Mouse (Mus musculus) myocyte (in vitro differentiated cells): Measurements from ENCODE around the gene Clec14a. TPM values are rescaled to one million over a fixed set of nuclear protein-coding genes. Genes with fewer than 3 reads are reported as not detected.

Experiments
- H3K27me3 ChIP-seq: one replicate; pipeline ENCODE4 v1.6.1; 2011; ENCODE audit not compliant: control insufficient read depth, insufficient read depth, insufficient read length
- H3K36me3 ChIP-seq: one replicate; pipeline ENCODE4 v1.6.1; 2011; ENCODE audit not compliant: control insufficient read depth, insufficient read depth
- H3K4me2 ChIP-seq: one replicate; pipeline ENCODE4 v1.6.1; 2011; ENCODE audit warnings: low read depth, control low read depth
- H3K4me3 ChIP-seq: one replicate; pipeline ENCODE4 v1.5.1; 2011; ENCODE audit warnings: mild to moderate bottlenecking, control low read depth, moderate library complexity
- H3K79me2 ChIP-seq: one replicate; pipeline ENCODE4 v1.6.1; 2011; ENCODE audit not compliant: control insufficient read depth, insufficient read depth
- H3ac ChIP-seq: one replicate; pipeline ENCODE4 v1.6.1; 2011; ENCODE audit not compliant: control insufficient read depth, insufficient read length
- CEBPB ChIP-seq: IDR thresholded peaks from 2 replicates; pipeline ENCODE4 v1.6.1; 2011; ENCODE audit warnings: mild to moderate bottlenecking, moderate library complexity; ENCODE audit not compliant: poor library complexity, insufficient read depth, severe bottlenecking
- E2F4 ChIP-seq: IDR thresholded peaks from one replicate; pipeline ENCODE4 v1.6.1; 2011; ENCODE audit warnings: mild to moderate bottlenecking, control low read depth, moderate library complexity; ENCODE audit not compliant: insufficient read depth
- MAX ChIP-seq: IDR thresholded peaks from one replicate; pipeline ENCODE4 v1.6.1; 2011; ENCODE audit warnings: low read depth, mild to moderate bottlenecking, control low read depth
- MYOD1 ChIP-seq, 3 experiments: IDR thresholded peaks; one replicate each; pipeline ENCODE4 v1.6.1; 2011; ENCODE audit warnings: control low read depth in 2 of 3, low read depth in 2 of 3, mild to moderate bottlenecking in 2 of 3, moderate library complexity in 1 of 3; ENCODE audit not compliant: insufficient read length in 2 of 3, control insufficient read depth in 1 of 3
- MYOG ChIP-seq, 3 experiments: IDR thresholded peaks; one replicate each; pipeline ENCODE4 v1.6.1; 2011; ENCODE audit warnings: control low read depth in 2 of 3, low read depth in 2 of 3, mild to moderate bottlenecking in 2 of 3; ENCODE audit not compliant: insufficient read length in 2 of 3, control insufficient read depth in 1 of 3, insufficient read depth in 1 of 3
- POLR2A ChIP-seq: IDR thresholded peaks from one replicate; pipeline ENCODE4 v1.6.1; 2011; ENCODE audit warnings: low read depth, mild to moderate bottlenecking, control low read depth, moderate library complexity; ENCODE audit not compliant: insufficient read length
- POLR2AphosphoS2 ChIP-seq: IDR thresholded peaks from one replicate; pipeline ENCODE4 v1.6.1; 2011; ENCODE audit warnings: low read depth, control low read depth; ENCODE audit not compliant: insufficient read length
- REST ChIP-seq: IDR thresholded peaks from one replicate; pipeline ENCODE4 v1.6.1; 2011; ENCODE audit warnings: mild to moderate bottlenecking, control low read depth, moderate library complexity; ENCODE audit not compliant: insufficient read depth, insufficient read length
- SRF ChIP-seq: IDR thresholded peaks from one replicate; pipeline ENCODE4 v1.6.1; 2011; ENCODE audit warnings: low read depth; ENCODE audit not compliant: control insufficient read depth, insufficient read length
- TCF12 ChIP-seq: IDR thresholded peaks from one replicate; pipeline ENCODE4 v1.6.1; 2011; ENCODE audit warnings: mild to moderate bottlenecking, control low read depth; ENCODE audit not compliant: poor library complexity, insufficient read depth, severe bottlenecking
- TCF3 ChIP-seq: IDR thresholded peaks from one replicate; pipeline ENCODE4 v1.6.1; 2011; ENCODE audit warnings: low read depth, control low read depth; ENCODE audit not compliant: insufficient read length
- USF1 ChIP-seq: IDR thresholded peaks from one replicate; pipeline ENCODE4 v1.6.1; 2011; ENCODE audit warnings: low read depth, mild to moderate bottlenecking, control low read depth, moderate library complexity
- polyA plus RNA-seq: library from polyadenylated mRNA; unstranded; fragments of >200 nt; fragmentation: generic; extraction: Trizol; gene quantifications from one replicate; pipeline ENCODE4 v1.2.1, GENCODE M21; 2012; ENCODE audit warnings: missing spikeins

Clec14a gene
- polyA plus RNA-seq, 1 experiment = 0.01 TPM

GRCm38 (mm10) chr12:58251901-58252300, 17.2 kb downstream of the Clec14a start:
- no peak overlapping the region for H3ac ChIP-seq
- no peak overlapping the region for H3K4me2 ChIP-seq
- H3K27me3 ChIP-seq = no peaks in the 10 kb centered on the region
- no peak overlapping the region for H3K4me3 ChIP-seq
- H3K79me2 ChIP-seq = no peaks in the 10 kb centered on the region
- TF ChIP-seq TCF3 = no peak
- TF ChIP-seq TCF12 = no peak
- no peak for TF ChIP-seq MAX
- TF ChIP-seq MYOG (IDR thresholded peaks at IDR 0.05; ENCODE audit: control insufficient read depth in 1 of 3, insufficient read depth in 1 of 3, insufficient read length in 2 of 3, low read depth in 2 of 3) = no peak
- H3K36me3 ChIP-seq = no peaks in the 10 kb centered on the region

GRCm38 (mm10) chr12:58232489-58232888, 36.6 kb downstream of the Clec14a start:
- no peaks in the 10 kb centered on the region for H3K79me2 ChIP-seq
- no peaks in the 10 kb centered on the region for H3K36me3 ChIP-seq
- no peak overlapping the region for H3K4me3 ChIP-seq
- no peak for TF ChIP-seq MAX
- TF ChIP-seq CEBPB = no peak
- no peak for TF ChIP-seq E2F4
- TF ChIP-seq TCF3 = no peak
- TF ChIP-seq SRF = no peak
- TF ChIP-seq TCF12 = no peak
- no peak for TF ChIP-seq MYOG (IDR thresholded peaks at IDR 0.05; ENCODE audit: control insufficient read depth in 1 of 3, insufficient read depth in 1 of 3, insufficient read length in 2 of 3, low read depth in 2 of 3)
- no peak for TF ChIP-seq REST
- no peak for TF ChIP-seq POLR2AphosphoS2
- no peak overlapping the region for H3ac ChIP-seq
- H3K4me2 ChIP-seq = no peak overlapping the region
- no peaks in the 10 kb centered on the region for H3K27me3 ChIP-seq

- no peak overlapping the region for H3ac ChIP-seq
- no peaks in the 10 kb centered on the region for H3K36me3 ChIP-seq
- H3K4me2 ChIP-seq = no peak overlapping the region
- no peak for TF ChIP-seq CEBPB
- no peak for TF ChIP-seq MYOD1 (IDR thresholded peaks at IDR 0.05; ENCODE audit: control insufficient read depth in 1 of 3, insufficient read length in 2 of 3, low read depth in 2 of 3)
- no peak for TF ChIP-seq USF1
- TF ChIP-seq TCF3 = no peak
- no peak for TF ChIP-seq MAX
- TF ChIP-seq TCF12 = no peak
- no peak for TF ChIP-seq E2F4
- TF ChIP-seq POLR2AphosphoS2 = no peak
- TF ChIP-seq MYOG (IDR thresholded peaks at IDR 0.05; ENCODE audit: control insufficient read depth in 1 of 3, insufficient read depth in 1 of 3, insufficient read length in 2 of 3, low read depth in 2 of 3) = no peak
- no peak for TF ChIP-seq POLR2A
- TF ChIP-seq REST = no peak
- TF ChIP-seq SRF = no peak
- H3K27me3 ChIP-seq = no peaks in the 10 kb centered on the region
- no peaks in the 10 kb centered on the region for H3K79me2 ChIP-seq
- H3K4me3 ChIP-seq = no peak overlapping the region
These were observed 43.4 kb downstream of the Clec14a start for GRCm38 (mm10) chr12:58225644-58226043.

- H3K27me3 ChIP-seq = no peaks in the 10 kb centered on the region
- no peaks in the 10 kb centered on the region for H3K36me3 ChIP-seq
- TF ChIP-seq TCF12 = no peak
- no peak for TF ChIP-seq SRF
- TF ChIP-seq TCF3 = no peak
- no peak for TF ChIP-seq MYOG (IDR thresholded peaks at IDR 0.05; ENCODE audit: control insufficient read depth in 1 of 3, insufficient read depth in 1 of 3, insufficient read length in 2 of 3, low read depth in 2 of 3)
- no peak for TF ChIP-seq REST
- TF ChIP-seq CEBPB = no peak
- TF ChIP-seq MAX = no peak
- TF ChIP-seq USF1 = no peak
- no peak for TF ChIP-seq POLR2AphosphoS2
- TF ChIP-seq POLR2A = no peak
- TF ChIP-seq E2F4 = no peak
- no peak for TF ChIP-seq MYOD1 (IDR thresholded peaks at IDR 0.05; ENCODE audit: control insufficient read depth in 1 of 3, insufficient read length in 2 of 3, low read depth in 2 of 3)
- no peaks in the 10 kb centered on the region for H3K79me2 ChIP-seq
- H3K4me3 ChIP-seq = no peak overlapping the region
- no peak overlapping the region for H3ac ChIP-seq
- H3K4me2 ChIP-seq = no peak overlapping the region
These were observed 50.0 kb downstream of the Clec14a start for GRCm38 (mm10) chr12:58219078-58219477.

- Histone ChIP-seq H3K79me2 (no peaks in the 10 kb centered on the region), H3K36me3 (no peaks in the 10 kb centered on the region)
- TF ChIP-seq CEBPB (no peak), MYOG (IDR thresholded peaks at IDR 0.05; ENCODE audit: control insufficient read depth in 1 of 3, insufficient read depth in 1 of 3, insufficient read length in 2 of 3, low read depth in 2 of 3) (no peak), MAX (no peak), REST (no peak), POLR2A (no peak), SRF (no peak), POLR2AphosphoS2 (no peak), TCF3 (no peak), TCF12 (no peak), MYOD1 (IDR thresholded peaks at IDR 0.05; ENCODE audit: control insufficient read depth in 1 of 3, insufficient read length in 2 of 3, low read depth in 2 of 3) (no peak), E2F4 (no peak)
These were observed 52.9 kb downstream of the Clec14a start for GRCm38 (mm10) chr12:58216218-58216617.

More at GRCm38 (mm10) chr12:58216218-58216617, 52.9 kb downstream of the Clec14a start:
- Histone ChIP-seq H3K4me2 (no peak overlapping the region), H3K27me3 (no peaks in the 10 kb centered on the region), H3K4me3 (no peak overlapping the region), H3ac (no peak overlapping the region)
